Mouse (Mus musculus): ENCODE measurements around the gene Mus81.

Gene Mus81

DNA sequence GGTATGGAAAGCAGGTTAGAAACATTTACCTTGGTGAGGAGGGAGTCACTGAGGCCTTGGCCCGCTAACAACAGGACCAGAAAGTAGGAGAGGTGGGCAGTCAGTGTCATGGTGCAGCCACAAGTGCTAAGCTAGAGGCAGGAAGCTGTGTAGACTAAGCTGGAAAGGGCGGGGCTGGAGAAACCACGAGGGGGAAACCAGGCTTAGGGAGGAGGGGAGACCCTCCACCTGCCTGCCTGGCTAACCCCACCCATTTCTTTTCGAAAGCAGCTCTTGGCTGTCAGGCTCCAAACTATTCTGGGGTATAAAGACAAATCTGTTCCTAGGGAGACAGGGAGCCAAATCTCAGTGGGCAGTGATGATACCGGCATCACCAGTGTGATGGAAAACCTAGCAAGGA lies 19.8 kb downstream of the Mus81 start, which contains the start of gene Ctsw:
Gene Ctsw, minus strand, starts transcription at position 134 of the 400 bp plus-strand sequence.
- DNase-seq (ENCODE audit: low spot score) = no peak

- no peak for DNase-seq (ENCODE audit: low spot score)
Measured at GRCm38 (mm10) chr19:5466916-5467500, 21.2 kb downstream of the Mus81 start.

DNA sequence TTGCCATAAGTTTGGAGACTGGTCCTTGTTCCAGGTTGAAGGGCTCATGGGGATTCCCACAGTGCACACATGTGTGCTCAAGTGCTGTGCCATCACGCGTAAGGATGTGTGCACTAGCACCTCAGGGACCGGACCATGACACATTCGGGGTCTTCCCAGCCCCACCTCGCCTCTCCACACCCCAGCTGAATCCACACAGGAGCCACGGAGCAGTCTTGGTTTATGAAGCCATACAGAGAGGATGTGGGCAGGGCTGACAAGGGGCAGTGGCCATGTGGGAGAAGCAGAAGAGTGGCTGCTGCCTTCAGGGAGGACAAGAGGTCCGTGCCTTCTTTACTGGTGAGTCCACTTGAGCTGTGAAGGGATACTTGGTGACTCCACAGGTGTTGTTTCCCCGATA lies 23.2 kb downstream of the Mus81 start:
- no peak for DNase-seq (ENCODE audit: low spot score)

DNA sequence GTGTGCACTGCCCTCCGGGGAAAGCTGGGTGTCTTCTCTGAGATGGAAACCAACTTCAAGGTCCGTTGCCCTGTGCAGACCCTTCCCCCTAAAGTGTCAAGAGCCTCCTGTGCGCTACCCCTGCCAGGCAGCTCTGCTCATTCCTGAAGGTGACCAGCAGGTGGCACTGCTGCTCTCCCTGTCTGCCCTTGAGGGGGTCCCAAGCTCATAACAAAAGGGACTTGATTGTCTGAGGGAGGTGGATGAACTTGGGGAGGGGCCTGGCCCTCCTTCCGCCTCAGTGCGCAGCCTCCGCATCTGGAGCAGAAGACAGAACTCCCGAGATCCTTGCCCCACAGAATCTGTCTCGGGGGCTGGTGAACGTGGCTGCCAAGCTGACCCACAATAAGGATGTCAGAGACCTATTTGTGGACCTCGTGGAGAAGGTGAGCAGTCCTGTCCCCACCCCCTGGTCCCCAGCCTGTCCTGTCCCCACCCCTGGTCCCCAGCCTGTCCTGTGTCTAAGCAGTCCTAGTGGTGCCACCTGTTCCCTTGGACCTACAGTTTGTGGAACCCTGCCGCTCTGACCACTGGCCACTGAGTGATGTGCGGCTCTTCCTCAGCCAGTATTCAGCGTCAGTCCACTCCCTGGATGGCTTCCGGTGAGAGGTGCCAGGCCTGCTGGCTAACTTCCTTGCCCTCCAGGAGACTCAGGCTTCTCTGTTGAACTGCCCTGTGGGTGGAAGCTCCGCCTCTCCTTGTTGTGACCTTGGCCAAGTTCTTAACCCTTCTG lies 24.2 kb downstream of the Mus81 start:
- peak; percentile 89 for DNase-seq (ENCODE audit: low spot score)

DNA sequence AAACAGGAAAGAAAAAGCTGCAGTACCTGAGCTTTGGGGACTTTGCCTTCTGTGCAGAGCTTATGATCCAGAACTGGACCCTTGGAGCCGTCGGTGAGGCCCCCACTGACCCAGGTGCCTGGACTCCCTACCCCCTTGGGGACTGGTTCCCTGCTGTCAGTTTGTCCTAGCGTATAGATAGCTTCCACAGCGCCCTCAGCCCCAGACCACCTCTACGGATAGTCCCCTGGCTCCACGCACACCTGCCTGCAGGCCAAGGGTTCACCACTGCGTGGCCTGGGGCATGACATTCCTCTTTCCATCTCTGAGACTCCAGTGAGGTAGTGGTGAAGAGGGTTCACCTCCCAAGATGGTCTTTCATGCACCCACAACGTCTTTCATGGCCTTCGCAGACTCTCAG lies 25.0 kb downstream of the Mus81 start:
- DNase-seq (ENCODE audit: low spot score) = no peak

- DNase-seq (ENCODE audit: low spot score) = no peak
Measured at GRCm38 (mm10) chr19:5461411-5461810, 26.8 kb downstream of the Mus81 start.

DNA sequence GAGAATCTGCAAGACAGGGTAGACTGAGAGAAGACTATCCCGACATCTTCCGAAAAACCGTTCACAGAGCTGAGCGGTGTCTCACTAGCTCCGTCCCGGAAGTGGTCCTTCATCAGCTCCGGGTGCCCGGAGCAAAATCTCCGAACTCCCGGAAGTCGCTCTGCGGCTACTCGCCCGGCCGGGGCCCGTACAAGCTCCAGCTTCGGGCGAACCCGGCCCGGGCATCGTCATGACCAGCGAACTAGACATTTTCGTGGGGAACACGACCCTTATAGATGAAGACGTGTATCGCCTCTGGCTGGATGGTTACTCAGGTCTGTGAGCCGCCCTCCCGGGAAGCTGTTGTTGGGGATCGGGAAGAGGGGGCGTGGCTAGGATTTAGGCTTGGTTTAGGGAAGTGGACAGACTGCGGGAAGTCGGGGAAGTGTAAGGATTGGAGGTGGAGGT lies 27.7 kb downstream of the Mus81 start, which contains the start of gene Fibp:
Gene Fibp, plus strand, starts transcription at position 151 of the 447 bp plus-strand sequence.
- DNase-seq (ENCODE audit: low spot score) = peak; percentile 88

DNA sequence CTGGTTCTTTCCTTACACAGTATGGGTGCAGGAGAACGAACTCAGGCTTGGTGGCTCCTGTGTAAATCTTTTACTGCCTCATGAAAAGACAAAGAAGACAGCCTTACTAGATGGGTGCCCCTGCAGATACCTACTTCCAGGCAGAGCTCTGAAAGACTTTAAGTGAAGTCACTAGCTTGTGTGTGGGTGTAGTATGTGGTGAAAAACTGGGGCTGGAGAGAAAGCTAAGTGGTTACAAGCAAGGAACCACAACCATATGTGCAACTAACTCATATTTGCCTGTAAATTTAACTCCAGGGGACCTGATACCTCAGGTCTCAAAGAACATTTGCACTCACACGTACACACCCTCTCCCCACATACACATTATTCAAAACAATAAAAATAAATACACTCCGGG lies 28.3 kb downstream of the Mus81 start:
- no peak for DNase-seq (ENCODE audit: low spot score)

GRCm38 (mm10) chr19:5459019-5459418 lies 29.2 kb downstream of the Mus81 start:
- no peak for DNase-seq (ENCODE audit: low spot score)

DNA sequence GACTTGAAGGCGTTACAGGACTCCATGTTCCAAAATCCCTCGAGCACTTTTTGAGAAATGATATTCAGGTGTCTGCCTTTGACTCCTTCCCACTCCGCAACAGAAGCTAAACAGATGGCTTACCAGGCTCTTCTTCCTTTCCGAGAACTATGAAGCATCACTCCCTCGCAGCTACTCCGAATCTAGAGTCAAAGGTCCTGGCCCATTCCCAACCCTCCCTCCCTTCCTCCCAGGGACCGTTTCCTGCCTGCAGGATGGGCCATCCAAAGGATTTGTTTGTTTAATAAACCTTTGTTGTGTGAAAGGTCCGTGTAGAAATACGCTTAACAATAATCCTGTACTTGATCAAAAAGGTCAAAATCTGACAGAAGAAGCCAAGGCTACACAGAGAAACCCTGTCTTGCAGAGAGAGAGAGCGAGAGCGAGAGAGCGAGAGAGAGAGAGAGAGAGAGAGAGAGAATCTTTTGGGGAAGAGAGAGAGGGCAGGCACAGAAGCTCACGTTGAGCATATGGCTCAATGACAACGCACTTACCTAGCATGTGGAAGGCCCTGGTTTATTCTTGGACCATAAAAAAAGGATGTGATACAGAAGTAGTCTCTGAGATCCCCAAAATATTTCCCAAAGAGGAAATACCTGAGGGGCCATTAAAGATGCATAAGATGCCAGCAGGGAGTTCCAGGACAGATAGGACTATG lies 30.3 kb downstream of the Mus81 start, which contains the start of gene Ccdc85b:
Gene Ccdc85b, minus strand, starts transcription at position 149 of the 697 bp plus-strand sequence.
- no peak for DNase-seq (ENCODE audit: low spot score)

- DNase-seq (ENCODE audit: low spot score) = peak; percentile 97
Measured at GRCm38 (mm10) chr19:5456922-5457745, 31.1 kb downstream of the Mus81 start.

DNA sequence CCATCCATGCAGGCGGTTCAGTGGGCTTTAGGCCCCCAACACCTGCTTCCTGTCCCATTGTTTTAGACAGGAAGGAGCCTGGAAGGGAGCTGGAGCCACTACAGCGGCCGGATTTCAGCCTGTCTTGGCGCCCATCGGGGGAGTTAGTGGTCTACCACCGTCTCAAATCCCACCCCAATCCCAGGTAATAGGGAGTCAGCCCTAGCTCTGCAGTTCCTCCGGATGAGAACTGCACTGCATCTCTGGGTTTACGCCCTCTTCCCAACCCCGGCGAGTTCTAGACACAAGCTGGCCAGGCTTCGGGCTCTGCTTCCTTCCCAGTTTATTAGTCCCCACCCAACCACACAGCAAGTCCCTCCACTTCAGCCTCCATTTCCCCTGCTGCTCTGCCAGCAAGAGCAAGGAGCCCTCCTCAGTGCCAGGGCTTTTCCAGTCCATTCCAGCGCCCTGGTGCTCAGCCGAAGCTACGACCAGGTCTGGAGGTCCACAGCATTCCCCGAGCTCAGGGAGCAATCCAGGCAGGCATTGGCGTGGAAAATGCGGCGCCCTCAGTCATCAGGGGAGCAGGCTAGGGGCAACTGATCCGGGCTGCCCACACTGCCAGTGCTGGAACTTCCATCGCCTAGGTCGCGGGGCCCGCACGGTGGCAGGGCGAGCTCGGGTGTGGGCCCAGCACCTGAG lies 31.8 kb downstream of the Mus81 start:
- DNase-seq (ENCODE audit: low spot score) = peak; percentile 42

DNA sequence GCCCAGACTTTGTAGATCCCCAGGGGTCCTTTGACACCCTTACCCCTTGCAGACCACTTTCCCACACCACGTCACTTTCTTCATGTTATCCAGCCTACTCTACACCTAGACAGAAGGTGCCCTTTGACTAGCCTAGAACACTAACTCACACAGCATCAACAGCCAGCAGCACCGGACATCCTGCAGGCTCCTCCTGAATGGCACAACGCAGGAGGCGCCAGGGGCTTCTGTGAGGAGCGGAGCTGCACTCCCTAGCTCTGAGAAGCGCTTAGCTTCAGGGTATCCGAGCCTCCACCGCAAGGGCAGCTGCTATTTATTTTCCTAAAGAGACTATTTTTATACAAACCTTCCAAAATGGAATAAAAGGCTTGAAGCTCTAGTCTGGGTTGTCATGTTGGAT lies 32.6 kb downstream of the Mus81 start:
- no peak for DNase-seq (ENCODE audit: low spot score)

DNA sequence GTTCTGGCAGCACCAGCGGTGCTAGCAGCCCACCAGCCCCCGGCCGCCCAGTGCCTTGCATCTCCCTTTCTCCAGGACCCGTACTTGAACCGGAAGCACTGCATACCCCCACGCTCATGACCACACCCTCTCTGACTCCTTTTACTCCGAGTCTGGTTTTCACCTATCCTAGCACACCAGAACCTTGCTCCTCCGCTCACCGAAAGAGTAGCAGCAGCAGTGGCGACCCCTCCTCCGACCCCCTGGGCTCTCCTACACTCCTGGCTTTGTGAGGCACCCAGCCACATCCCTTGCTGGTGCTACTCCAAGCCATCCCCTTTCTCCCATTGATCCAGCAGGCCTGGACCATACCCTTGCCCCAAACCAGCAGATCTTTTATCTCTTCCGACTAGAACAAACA lies 33.2 kb downstream of the Mus81 start:
- DNase-seq (ENCODE audit: low spot score) = no peak

DNA sequence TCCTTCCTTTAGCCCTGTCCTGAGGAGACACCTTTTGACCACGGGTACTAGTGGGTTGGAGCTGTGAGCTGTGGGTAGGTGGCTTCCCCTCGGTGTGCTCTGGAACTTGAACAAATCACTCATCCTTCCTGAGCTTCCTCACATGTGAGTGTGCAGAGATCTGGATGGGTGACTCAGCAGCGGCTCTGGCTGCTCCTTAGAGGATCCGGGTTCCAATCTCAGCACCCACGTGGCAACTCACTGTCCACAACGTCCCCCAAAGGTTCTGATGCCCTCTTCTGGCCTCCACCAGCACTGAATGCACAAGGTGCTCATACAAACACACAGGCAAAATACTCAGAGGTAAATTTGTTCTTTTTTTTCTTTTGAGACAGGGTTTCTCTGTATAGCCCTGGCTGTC lies 36.4 kb downstream of the Mus81 start:
- DNase-seq (ENCODE audit: low spot score) = no peak

GRCm38 (mm10) chr19:5449673-5450072 lies 38.5 kb downstream of the Mus81 start:
- DNase-seq (ENCODE audit: low spot score) = no peak

GRCm38 (mm10) chr19:5448354-5449150 lies 39.6 kb downstream of the Mus81 start:
- peak; percentile 44 for DNase-seq (ENCODE audit: low spot score)

GRCm38 (mm10) chr19:5447515-5448353 lies 40.5 kb downstream of the Mus81 start, which contains the start of gene Fosl1:
TSS of gene Fosl1 (plus strand) at chr19:5447547.
- peak; percentile 81 for DNase-seq (ENCODE audit: low spot score)

- no peak for DNase-seq (ENCODE audit: low spot score)
Measured at GRCm38 (mm10) chr19:5445747-5446146, 42.5 kb downstream of the Mus81 start.

Measured in embryo, embryonic 10 days (tissue).